Mouse (Mus musculus) thymus, postnatal 4 days (tissue): ENCODE measurements at regions not wholly inside any gene's neighbourhood (a gene's known extent, or its start where the extent isn't known, plus 50 kb on each side); places are given as distances from the start of the nearest gene placed in this dataset.
A peak's percentile ranks its signal among the peaks of the same experiment; 100 is the strongest.
"Not testable (repeated sequence)": the region's sequence is repeated elsewhere in the genome, so short reads cannot be mapped to it uniquely, and the experiment has no call there.

Experiments
- DNase-seq: peaks from one replicate; pipeline ENCODE4 v3.0.0; 2021

- DNase-seq = no peak
These were observed 624.8 kb upstream of the BB014433 start for GRCm38 (mm10) chr8:15670722-15671121.

GRCm38 (mm10) chr8:15670298-15670697 lies 624.4 kb upstream of the BB014433 start:
- DNase-seq = no peak

- no peak for DNase-seq
These were observed 623.6 kb upstream of the BB014433 start for GRCm38 (mm10) chr8:15669515-15669914.

- no peak for DNase-seq
These were observed 614.7 kb upstream of the BB014433 start for GRCm38 (mm10) chr8:15660602-15661001.

- no peak for DNase-seq
These were observed 589.0 kb upstream of the BB014433 start for GRCm38 (mm10) chr8:15634769-15635366.

- DNase-seq = no peak
These were observed 582.7 kb upstream of the BB014433 start for GRCm38 (mm10) chr8:15628584-15628983.

- not testable (repeated sequence) for DNase-seq
These were observed 577.9 kb upstream of the BB014433 start for GRCm38 (mm10) chr8:15623602-15624392.

- no peak for DNase-seq
These were observed 564.3 kb upstream of the BB014433 start for GRCm38 (mm10) chr8:15610217-15610616.

- no peak for DNase-seq
These were observed 561.8 kb upstream of the BB014433 start for GRCm38 (mm10) chr8:15607598-15608215.

- no peak for DNase-seq
These were observed 555.7 kb upstream of the BB014433 start for GRCm38 (mm10) chr8:15601531-15601930.

GRCm38 (mm10) chr8:15593106-15593505 lies 547.2 kb upstream of the BB014433 start:
- no peak for DNase-seq

GRCm38 (mm10) chr8:15583782-15584181 lies 537.9 kb upstream of the BB014433 start:
- DNase-seq = no peak

GRCm38 (mm10) chr8:15570091-15570490 lies 524.2 kb upstream of the BB014433 start:
- DNase-seq = no peak

GRCm38 (mm10) chr8:15567742-15568141 lies 521.9 kb upstream of the BB014433 start:
- no peak for DNase-seq

GRCm38 (mm10) chr8:15562310-15563296 lies 516.7 kb upstream of the BB014433 start:
- DNase-seq = no peak

GRCm38 (mm10) chr8:15532027-15532426 lies 486.1 kb upstream of the BB014433 start:
- DNase-seq = no peak

- DNase-seq = no peak
These were observed 479.6 kb upstream of the BB014433 start for GRCm38 (mm10) chr8:15525461-15525860.

GRCm38 (mm10) chr8:15519896-15520295 lies 474.0 kb upstream of the BB014433 start:
- DNase-seq = peak; percentile 59

GRCm38 (mm10) chr8:15500973-15501372 lies 455.1 kb upstream of the BB014433 start:
- DNase-seq = no peak

GRCm38 (mm10) chr8:15497566-15497965 lies 451.7 kb upstream of the BB014433 start:
- no peak for DNase-seq

GRCm38 (mm10) chr8:15496248-15496647 lies 450.4 kb upstream of the BB014433 start:
- DNase-seq = no peak

GRCm38 (mm10) chr8:15490774-15491173 lies 444.9 kb upstream of the BB014433 start:
- no peak for DNase-seq

GRCm38 (mm10) chr8:15487579-15487978 lies 441.7 kb upstream of the BB014433 start:
- DNase-seq = no peak
